Mouse (Mus musculus) left cerebral cortex, postnatal 36 days (tissue): ENCODE results near the gene Adat3. TPM values are rescaled to one million over a fixed set of nuclear protein-coding genes. Genes with fewer than 3 reads are reported as not detected.
"Not testable (repeated sequence)": the region's sequence is repeated elsewhere in the genome, so short reads cannot be mapped to it uniquely, and the experiment has no call there.

Source experiments
- DNase-seq, 2 experiments: peaks; one replicate each; pipeline ENCODE4 v3.0.0; 2021 to 2022; ENCODE audit warnings: low spot score in 2 of 2, mixed read lengths in 1 of 2
- intact Hi-C: fragments of 180-260 bp; cut with DNase I; formaldehyde crosslinking; loops from one replicate; pipeline ENCODE4 v1.15.1; 2025
- microRNA-seq: library from miRNA; unstranded; fragments of <30 nt; microRNA quantifications from one replicate; pipeline ENCODE4 v1.2.0, GENCODE M21; 2022
- total RNA-seq, 2 experiments: library from RNA; stranded (reverse); gene quantifications; 2 replicates each; pipeline ENCODE4 v1.2.3; 2021

Adat3 gene
- total RNA-seq, 2 experiments from 2014 or later = 1.7 to 4.0 TPM

GRCm38 (mm10) chr10:80623457-80624191 lies 20.9 kb downstream of the Adat3 start:
- intact Hi-C loops = loop anchor here (2.0 kb wide), 3 partner anchors 33 to 53 kb away; partner anchors contain the start of genes Btbd2 and Klf16
- peak in 1 of 2 experiments; percentile 38 for DNase-seq

GRCm38 (mm10) chr10:80625764-80626163 lies 23.1 kb downstream of the Adat3 start:
- DNase-seq = no peak
- intact Hi-C loops = no loop called here

- no peak for DNase-seq
- intact Hi-C loops = no loop called here
Observed at GRCm38 (mm10) chr10:80627685-80628084, 25.0 kb downstream of the Adat3 start.

- intact Hi-C loops = no loop called here
- DNase-seq = no peak
Observed at GRCm38 (mm10) chr10:80628925-80629324, 26.2 kb downstream of the Adat3 start.

GRCm38 (mm10) chr10:80635345-80635744 lies 32.7 kb downstream of the Adat3 start:
- no peak for DNase-seq
- intact Hi-C loops = no loop called here

- no peak for DNase-seq
- intact Hi-C loops = no loop called here
Observed at GRCm38 (mm10) chr10:80646936-80647335, 44.3 kb downstream of the Adat3 start.

GRCm38 (mm10) chr10:80649910-80650309 lies 47.2 kb downstream of the Adat3 start:
- intact Hi-C loops, DNase-seq: not testable (repeated sequence)

- DNase-seq = peak; percentile 44 to 49
- intact Hi-C loops = no loop called here
Observed at GRCm38 (mm10) chr10:80650392-80650791, 47.7 kb downstream of the Adat3 start.

GRCm38 (mm10) chr10:80653156-80653720 lies 50.6 kb downstream of the Adat3 start:
- no peak for DNase-seq
- intact Hi-C loops = no loop called here

- DNase-seq = no peak
- intact Hi-C loops = loop anchor here (5.0 kb wide), 1 partner anchor 47 kb away; the partner anchor contains the start of genes Izumo4 and Mob3a
Observed at GRCm38 (mm10) chr10:80654866-80655265, 52.2 kb downstream of the Adat3 start.

- no peak for DNase-seq
- intact Hi-C loops = loop anchor here (2.0 to 5.0 kb wide), 3 partner anchors 21 to 47 kb away; partner anchors contain the start of genes Csnk1g2, Izumo4 and Mob3a
Observed at GRCm38 (mm10) chr10:80655406-80656129, 52.9 kb downstream of the Adat3 start.

GRCm38 (mm10) chr10:80656130-80656862 lies 53.6 kb downstream of the Adat3 start:
- peak; percentile 90 to 91 for DNase-seq
- intact Hi-C loops = loop anchor here (2.0 to 5.0 kb wide), 3 partner anchors 21 to 46 kb away; partner anchors contain the start of genes Csnk1g2, Izumo4 and Mob3a

GRCm38 (mm10) chr10:80656863-80657623 lies 54.4 kb downstream of the Adat3 start, which contains the start of gene Btbd2:
Gene Btbd2 (minus strand): TSS chr10:80657071.
- intact Hi-C loops = loop anchor here (2.0 to 5.0 kb wide), 3 partner anchors 20 to 45 kb away; partner anchors contain the start of genes Csnk1g2, Izumo4 and Mob3a

More at GRCm38 (mm10) chr10:80656863-80657623, 54.4 kb downstream of the Adat3 start, which contains the start of gene Btbd2:
- DNase-seq = no peak

Small RNA genes within 50 kb of the gene (microRNA-seq; reads per million reads assigned to microRNA genes)
- gene Mir6912 = 5.3 reads per million, percentile 18 among the genes with 10 or more reads in this experiment

Other genes starting within 250 kb of the Adat3 start
- gene Plk5, start 246.4 kb upstream of the Adat3 start, total RNA-seq = 10 to 100 TPM; 16.9 to 33.1 TPM
- 10 to 100 TPM; 18.1 to 23.4 TPM for gene Mex3d, start 215.2 kb upstream of the Adat3 start, total RNA-seq
- gene Mbd3, start 203.3 kb upstream of the Adat3 start, total RNA-seq = 100 to 1,000 TPM; 147 to 150 TPM
- gene Uqcr11, start 196.1 kb upstream of the Adat3 start, total RNA-seq = 100 to 1,000 TPM; 411 to 444 TPM
- 10 to 100 TPM; 26.0 to 28.3 TPM for gene Tcf3, start 169.2 kb upstream of the Adat3 start, total RNA-seq
- gene Onecut3, start 108.0 kb upstream of the Adat3 start, total RNA-seq = not detected
- under 1 TPM; 0.20 to 0.27 TPM for gene Atp8b3, start 63.8 kb upstream of the Adat3 start, total RNA-seq
- gene Rexo1, start 41.3 kb upstream of the Adat3 start, total RNA-seq = 10 to 100 TPM; 43.5 to 56.8 TPM
- 10 to 100 TPM; 51.6 to 54.2 TPM for gene Klf16, start 25.6 kb upstream of the Adat3 start, total RNA-seq
- 100 to 1,000 TPM; 181 to 238 TPM for gene Abhd17a, start 12.5 kb upstream of the Adat3 start, total RNA-seq
- 10 to 100 TPM; 40.1 to 45.1 TPM for gene Scamp4, start within 50 bp of the Adat3 start, total RNA-seq
- 1 to 10 TPM; 2.6 to 3.6 TPM for gene Gm49322, start 3.1 kb downstream of the Adat3 start, total RNA-seq
- 100 to 1,000 TPM; 208 to 256 TPM for gene Csnk1g2, start 20.0 kb downstream of the Adat3 start, total RNA-seq
- gene Btbd2, start 54.2 kb downstream of the Adat3 start, total RNA-seq = 100 to 1,000 TPM in 1 of 2 experiments, 10 to 100 TPM in 1; 93.4 to 100 TPM
- gene Mknk2, start 75.2 kb downstream of the Adat3 start, total RNA-seq = 10 to 100 TPM; 39.9 to 42.0 TPM
- 10 to 100 TPM; 14.0 TPM for gene Mob3a, start 99.1 kb downstream of the Adat3 start, total RNA-seq
- gene Izumo4, start 99.3 kb downstream of the Adat3 start, total RNA-seq = 10 to 100 TPM; 36.7 to 47.3 TPM
- 100 to 1,000 TPM; 133 to 160 TPM for gene Ap3d1, start 139.4 kb downstream of the Adat3 start, total RNA-seq
- gene Dot1l, start 152.3 kb downstream of the Adat3 start, total RNA-seq = 10 to 100 TPM; 37.2 to 65.0 TPM
- 10 to 100 TPM; 44.3 to 53.0 TPM for gene Sf3a2, start 195.3 kb downstream of the Adat3 start, total RNA-seq
- gene Plekhj1, start 195.7 kb downstream of the Adat3 start, total RNA-seq = 10 to 100 TPM; 53.5 to 63.2 TPM
- 1 to 10 TPM; 1.2 to 2.0 TPM for gene Amh, start 202.4 kb downstream of the Adat3 start, total RNA-seq
- 1 to 10 TPM; 5.5 to 5.6 TPM for gene Jsrp1, start 210.6 kb downstream of the Adat3 start, total RNA-seq
- 100 to 1,000 TPM; 507 to 583 TPM for gene Oaz1, start 223.8 kb downstream of the Adat3 start, total RNA-seq
- 10 to 100 TPM; 38.5 to 46.7 TPM for gene Lingo3, start 241.2 kb downstream of the Adat3 start, total RNA-seq